Mouse (Mus musculus): ENCODE measurements at regions not wholly inside any gene's neighbourhood (a gene's known extent, or its start where the extent isn't known, plus 50 kb on each side); places are given as distances from the start of the nearest gene placed in this dataset.
A peak's percentile ranks its signal among the peaks of the same experiment; 100 is the strongest.

- ATAC-seq (replicated peaks; ENCODE audit: low read depth, poor library complexity, severe bottlenecking) = peak; percentile 74
Observed at GRCm38 (mm10) chr14:78790374-78790773, 57.8 kb upstream of the Dgkh start.

GRCm38 (mm10) chr14:78796796-78797195, 52.1 kb upstream of the Vwa8 start:
- no peak for ATAC-seq (replicated peaks; ENCODE audit: low read depth, poor library complexity, severe bottlenecking)

GRCm38 (mm10) chr14:78798478-78798877, 50.4 kb upstream of the Vwa8 start:
- no peak for ATAC-seq (replicated peaks; ENCODE audit: low read depth, poor library complexity, severe bottlenecking)

Measured in common myeloid progenitor, adult 5-6 weeks (primary cell).